Mouse (Mus musculus): ENCODE data around the gene Ptpn14.

Ptpn14 gene

DNA sequence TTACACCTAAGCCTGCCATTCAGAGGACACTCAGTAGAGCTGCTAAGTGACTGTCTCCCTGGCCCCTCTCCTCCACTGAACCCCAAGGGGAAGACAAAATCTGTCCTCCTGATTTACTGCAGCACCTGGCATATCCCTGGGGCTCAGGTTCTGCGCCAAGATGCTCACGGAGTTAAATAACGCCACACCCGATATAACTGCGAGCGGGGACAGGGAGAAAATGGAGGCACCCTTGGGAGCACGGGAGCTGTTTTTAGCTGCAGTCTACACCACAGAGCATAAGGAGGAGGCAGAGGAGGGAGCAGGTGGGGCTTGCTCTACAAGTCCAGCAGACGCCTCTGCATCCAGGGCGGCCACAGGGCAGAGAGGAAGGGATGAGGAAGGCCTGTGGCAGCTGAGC, 174.3 kb downstream of the Ptpn14 start:
- no peak for DNase-seq (ENCODE audit: extremely low spot score)

DNA sequence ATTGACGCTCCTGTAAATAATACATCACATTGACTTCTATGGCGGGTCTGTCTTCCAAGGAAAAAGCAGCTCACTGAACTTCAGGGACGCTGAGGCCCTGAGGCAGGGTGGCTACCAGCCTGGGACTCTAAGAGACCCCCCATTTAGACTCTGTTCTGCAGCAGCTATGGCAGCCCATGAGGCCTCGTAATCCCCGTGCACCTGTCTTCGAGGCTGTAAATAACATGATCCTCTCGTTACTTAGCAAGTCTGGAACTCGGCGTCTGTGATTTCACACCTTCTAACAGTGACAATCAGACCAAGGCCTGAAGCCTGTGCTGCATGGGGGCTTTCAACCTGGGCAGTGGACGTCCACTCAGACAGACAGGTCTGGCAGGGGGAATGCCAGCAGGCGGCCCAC, 175.1 kb downstream of the Ptpn14 start:
- DNase-seq (ENCODE audit: extremely low spot score): no peak

DNA sequence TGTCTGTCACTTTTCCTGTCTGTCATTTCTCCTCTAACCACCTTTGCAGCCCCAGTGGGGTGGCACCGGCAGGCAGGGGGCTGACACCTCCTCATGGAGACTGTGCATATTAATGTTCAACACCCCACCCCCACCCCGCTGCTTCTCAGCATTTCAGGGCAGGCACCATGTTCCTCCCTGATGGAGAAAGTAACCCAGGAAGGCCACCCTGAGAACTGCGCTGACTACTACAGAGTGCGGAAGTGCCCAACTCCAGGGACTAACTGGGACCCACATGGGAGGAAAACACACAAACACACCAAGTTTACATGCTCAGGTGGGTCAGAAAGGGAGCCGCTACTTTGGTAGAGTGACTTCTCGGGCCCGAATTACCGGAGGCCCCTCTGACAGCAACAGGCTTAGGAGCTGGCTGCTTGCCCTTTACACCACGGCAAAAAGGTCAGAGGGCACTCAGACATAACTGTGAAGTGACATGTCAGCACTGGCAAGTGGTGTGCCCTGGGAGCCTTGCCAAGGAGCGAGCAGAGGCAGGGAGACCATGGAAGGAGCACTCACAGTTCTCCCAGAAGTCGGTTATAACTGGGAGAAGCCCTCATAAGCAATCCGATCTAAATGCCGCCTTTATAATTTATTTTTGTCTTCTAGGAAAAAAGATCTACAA, 182.7 kb downstream of the Ptpn14 start:
- DNase-seq (ENCODE audit: extremely low spot score): no peak

DNA sequence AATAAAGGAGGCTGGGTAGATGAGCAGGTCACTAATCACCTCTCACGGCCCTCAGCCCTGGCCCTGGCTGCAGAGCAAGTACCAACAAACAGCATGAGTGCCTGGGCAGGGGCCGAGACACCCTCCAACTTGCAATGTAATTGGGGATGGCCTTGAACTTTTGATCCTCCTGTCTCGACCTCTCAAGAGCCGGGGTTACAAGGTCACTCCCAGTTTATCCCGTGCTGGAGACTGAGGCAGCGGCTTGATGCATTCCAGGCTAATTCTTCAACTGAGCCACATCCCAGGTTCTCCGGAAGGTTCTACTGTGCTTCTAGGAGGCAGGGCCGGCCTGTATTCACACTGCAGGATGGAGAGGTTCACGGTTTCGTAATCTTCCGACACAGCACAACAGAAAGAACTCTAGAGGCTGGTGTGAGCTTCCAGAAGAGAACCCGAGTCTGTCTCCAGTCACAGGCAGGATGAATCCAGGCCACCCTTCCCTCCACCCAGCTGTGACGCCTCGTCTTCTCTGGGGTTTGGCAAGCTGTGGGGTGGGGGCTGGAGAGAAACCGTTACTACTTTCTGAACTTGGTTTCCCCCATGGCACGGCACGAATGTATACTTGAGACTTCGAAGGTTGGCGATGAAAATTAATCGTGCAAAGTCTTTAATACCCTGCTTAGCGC, 185.2 kb downstream of the Ptpn14 start:
- no peak for DNase-seq (ENCODE audit: extremely low spot score)

DNA sequence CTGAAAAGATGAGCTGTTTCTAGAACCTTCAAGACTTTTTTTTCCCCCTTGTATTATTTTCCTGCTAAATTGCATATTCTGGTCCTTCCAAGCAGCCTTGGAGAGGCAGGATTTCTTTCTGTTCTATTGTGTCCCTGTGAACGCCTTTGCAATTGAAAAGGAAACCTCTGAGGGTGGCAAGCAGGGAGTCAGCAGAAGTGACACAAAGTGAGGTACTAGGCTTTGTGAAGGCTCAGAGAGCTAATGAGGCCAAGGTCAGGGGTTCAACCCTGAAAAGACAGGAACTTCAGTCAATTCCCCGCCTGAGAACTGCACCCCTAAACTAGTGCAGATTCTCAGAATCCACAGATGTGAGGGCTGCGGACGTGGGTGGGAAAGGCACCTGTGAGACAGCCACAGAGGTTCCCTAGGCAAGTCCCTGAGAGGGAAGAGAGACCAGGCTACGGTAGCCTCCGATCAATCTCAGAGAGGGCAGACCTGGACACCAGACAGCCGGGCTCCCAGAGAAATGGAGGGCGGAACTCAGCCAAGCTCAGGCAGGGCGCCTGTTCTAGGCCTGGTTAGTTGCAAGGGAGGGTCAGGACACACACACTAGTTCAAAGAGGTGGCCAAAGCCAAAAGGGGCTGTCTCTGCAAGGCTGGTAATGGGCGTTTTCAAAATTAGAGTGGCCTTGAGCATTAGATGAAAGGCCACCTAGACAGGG, 188.5 kb downstream of the Ptpn14 start:
- DNase-seq (ENCODE audit: extremely low spot score): no peak

DNA sequence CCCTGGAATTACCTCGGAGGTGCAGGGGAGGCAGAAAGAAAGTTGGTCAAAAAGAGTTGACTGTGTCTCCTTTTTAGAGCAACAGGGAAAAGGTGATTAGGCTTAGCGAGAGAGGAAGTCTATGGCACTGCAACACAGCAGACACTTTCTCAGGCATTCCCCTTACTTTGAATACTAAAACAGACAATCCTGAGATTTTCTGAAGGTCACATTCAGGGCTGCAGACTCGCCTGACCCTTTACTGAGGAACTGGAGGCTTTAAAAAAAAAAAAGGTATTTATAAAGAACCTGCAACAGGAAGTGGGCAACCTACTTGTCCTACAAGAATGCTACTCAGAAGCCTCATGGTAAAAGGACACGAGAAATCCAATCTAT, 189.0 kb downstream of the Ptpn14 start:
- DNase-seq (ENCODE audit: extremely low spot score): no peak

DNA sequence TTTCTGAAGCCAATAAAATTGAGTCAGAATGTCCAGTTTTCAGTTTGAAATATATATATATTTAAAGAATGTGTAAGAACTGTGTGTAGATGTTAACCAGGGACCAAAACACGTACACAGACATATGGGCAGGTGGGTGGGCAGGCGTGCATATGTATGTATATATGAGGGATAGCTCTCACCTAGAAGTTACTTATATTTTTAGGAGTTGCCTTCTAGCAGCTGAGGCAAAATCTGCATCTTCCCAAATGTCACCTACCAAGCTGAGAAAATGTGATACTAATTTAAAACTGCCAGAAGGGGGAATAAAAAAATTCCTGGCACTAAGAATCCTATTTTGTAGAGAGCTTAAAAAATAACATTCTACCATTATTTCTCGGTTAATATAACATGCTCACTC, 191.7 kb downstream of the Ptpn14 start:
- no peak for DNase-seq (ENCODE audit: extremely low spot score)

DNA sequence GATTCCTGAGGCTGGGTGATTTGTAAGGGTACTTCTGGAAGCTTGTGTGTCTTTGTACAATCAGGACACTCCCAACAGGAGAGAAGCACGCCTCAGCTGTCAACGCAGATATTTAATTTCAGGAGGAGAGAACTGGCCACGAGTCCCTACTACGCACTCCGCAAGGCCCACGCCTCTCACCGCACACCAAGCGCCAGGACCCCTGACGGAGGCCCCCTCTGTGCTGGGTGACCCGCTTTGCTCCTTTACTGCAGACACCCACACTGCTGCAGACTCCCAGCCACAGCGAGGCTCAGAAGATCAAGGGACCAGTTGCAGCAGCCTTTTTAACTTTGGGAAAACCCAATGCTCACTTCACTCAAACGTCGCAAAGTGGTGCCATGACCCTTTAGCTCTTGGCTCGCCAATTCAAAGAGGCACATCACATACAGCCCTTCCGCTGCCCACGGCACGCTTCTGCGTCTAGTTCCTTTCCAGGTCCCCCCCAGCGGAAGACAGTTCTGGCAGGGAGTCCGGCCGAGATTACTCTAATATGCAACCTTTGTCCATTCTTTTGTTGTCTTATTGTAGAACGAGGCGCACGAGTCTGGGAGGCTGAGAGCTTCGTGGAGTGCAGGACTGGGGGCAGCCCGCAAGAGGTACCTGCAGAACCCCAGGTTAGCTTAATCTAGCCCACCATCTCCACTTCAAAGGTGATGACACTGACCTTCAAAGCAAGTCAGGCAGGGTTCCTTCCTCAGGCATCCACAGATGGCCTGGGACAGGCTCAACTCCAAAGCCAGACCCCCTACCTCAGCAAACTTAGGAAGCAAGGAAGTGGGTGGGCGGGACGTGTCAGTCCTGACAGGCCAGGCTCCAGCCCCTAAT, 192.9 kb downstream of the Ptpn14 start:
- no peak for DNase-seq (ENCODE audit: extremely low spot score)

DNA sequence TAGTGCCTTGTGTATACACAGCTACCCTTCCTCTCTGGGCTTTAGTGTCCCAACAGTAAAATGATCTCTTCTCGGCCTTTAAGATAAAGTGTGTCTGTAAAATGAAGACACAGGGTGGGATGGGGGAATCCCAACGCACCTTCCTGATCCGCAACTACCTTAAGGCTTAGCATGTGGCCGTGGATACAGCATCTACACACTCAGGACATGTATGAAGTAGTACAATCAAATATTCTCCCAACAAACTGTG, 193.4 kb downstream of the Ptpn14 start:
- DNase-seq (ENCODE audit: extremely low spot score): peak; percentile 63

DNA sequence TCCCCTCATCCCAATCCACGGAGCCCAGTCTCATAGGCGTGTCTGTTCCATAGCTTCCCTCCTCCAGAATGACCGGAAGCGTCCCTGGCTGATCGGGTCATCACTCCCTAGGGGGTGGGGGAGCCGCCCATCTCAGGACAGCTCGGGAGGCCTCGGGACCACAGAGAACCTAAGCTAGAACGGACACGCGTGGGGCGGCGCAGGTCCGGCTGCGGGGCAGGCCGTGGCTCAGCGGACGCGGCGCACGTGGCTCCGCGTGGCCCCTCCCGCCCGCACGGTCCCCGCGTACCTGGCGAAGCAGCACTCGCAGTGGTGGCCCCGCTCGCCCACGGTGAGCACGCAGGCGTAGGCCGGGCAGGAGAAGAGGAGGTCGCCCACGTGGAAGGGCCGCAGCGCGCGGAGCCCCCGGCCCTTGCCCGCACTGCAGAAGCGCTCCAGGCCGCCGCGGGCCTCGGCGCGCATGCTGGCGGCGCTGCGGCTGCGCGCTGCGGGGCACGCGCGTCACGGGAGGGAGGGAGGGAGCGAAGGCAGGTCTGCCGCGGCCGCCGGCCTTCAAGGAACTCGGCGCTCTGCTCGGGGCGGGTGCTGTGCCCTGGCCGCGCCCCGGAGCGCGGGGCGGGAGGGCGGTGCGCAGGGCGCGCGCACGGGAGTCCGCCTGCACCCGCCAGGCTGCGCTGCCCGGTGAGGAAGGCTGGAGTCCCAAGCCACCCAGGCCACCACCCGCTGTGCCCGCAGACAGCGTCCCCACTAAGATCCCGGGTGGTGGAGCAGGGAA, 193.9 kb downstream of the Ptpn14 start, which contains the start of gene Smyd2:
Gene Smyd2, minus strand, starts transcription at position 546 of the 775 bp plus-strand sequence.
- DNase-seq (ENCODE audit: extremely low spot score): peak; percentile 79

DNA sequence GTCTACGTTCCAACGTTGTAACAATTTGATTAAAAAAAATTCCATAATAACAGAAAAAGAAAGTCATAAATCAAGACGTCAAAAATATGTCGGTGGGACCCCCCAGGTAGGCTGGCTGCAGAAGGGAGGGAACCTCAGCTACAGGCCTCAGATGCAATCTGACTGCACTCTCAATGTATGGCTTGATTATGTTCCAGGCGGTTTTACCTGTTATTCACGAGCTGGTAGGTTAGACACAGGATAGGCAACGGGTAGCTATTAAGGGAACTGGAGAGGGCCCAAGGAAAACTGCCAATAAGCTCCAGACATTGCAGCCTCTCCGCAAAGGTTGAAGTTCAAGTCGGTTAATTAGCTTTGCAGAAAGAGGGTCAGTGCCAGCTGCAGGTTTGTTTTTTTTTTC, 194.7 kb downstream of the Ptpn14 start:
- DNase-seq (ENCODE audit: extremely low spot score): no peak

DNA sequence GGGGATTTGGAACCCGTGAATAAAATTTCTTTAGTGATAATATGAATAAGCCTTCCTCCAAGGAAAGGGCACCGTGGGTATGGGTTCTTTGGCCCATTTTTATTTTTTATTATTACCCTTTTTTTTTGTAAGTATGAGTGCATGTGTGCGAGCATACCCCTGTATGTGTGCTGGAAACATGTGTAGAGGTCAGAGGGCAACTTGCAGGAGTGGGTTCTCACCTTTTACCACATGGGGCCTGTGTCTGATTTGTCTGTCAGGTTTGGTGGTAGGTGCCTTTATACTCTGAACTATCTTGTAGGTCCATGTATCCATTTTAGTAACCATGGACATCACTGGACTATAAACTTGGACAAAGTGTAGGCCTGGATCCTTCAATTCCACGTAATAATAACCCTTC, 195.1 kb downstream of the Ptpn14 start:
- no peak for DNase-seq (ENCODE audit: extremely low spot score)

DNA sequence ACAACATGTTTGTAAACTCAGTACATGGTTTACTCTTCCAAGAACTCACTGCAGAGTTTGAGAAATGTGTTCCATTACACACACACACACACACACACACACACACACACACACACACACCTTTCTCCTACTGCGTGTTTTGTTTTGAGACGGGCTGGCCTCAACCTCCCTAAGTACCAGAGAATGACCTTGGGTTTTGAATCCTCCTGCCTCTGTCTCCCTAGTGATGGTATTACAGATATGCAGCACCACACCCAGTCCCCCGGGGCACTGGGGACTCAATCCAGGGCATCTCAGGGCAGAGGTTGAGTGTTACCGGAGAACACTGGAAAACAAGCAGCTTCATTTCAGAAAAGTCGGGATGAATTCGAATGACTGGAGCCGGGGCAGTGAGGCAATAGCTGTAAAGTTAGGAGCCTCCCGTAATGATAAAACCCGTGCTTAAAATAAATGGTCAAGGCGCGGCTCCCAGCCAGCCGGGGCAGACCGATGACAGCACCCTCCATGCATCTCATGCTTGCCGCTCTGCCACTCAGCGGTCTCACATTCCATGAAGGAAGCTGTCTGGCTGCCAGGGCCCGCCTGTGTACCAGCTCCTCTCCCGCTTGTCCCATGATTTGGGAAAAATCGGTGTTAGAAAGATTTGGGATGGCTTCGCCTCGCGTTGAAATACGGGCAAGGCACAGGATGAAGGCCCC, 196.0 kb downstream of the Ptpn14 start:
- DNase-seq (ENCODE audit: extremely low spot score): no peak

DNA sequence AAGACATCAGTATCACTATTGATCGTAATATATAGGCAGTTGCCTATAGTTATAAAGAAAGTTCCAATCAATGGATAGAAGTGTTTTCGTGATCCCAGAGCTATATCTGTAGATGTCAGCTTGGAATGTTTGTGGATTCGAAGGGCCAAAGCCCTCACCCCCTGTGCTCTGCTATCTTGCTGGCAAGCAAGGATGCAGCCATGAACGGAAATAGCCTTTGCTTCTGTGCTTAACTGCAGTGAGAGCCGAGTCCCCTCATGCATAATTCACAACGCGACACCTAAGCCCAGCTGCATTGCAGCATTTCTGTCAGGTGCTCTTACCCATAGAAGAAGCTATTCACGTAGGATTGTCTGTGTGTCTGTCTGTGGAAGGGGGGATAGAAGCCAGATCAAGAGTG, 198.2 kb downstream of the Ptpn14 start:
- no peak for DNase-seq (ENCODE audit: extremely low spot score)

All from embryo, embryonic 9.5 days (tissue).